Mouse (Mus musculus): ENCODE results near the gene Tmem242.
"Not testable (repeated sequence)": the region's sequence is repeated elsewhere in the genome, so short reads cannot be mapped to it uniquely, and the experiment has no call there.

The Tmem242 gene

DNA sequence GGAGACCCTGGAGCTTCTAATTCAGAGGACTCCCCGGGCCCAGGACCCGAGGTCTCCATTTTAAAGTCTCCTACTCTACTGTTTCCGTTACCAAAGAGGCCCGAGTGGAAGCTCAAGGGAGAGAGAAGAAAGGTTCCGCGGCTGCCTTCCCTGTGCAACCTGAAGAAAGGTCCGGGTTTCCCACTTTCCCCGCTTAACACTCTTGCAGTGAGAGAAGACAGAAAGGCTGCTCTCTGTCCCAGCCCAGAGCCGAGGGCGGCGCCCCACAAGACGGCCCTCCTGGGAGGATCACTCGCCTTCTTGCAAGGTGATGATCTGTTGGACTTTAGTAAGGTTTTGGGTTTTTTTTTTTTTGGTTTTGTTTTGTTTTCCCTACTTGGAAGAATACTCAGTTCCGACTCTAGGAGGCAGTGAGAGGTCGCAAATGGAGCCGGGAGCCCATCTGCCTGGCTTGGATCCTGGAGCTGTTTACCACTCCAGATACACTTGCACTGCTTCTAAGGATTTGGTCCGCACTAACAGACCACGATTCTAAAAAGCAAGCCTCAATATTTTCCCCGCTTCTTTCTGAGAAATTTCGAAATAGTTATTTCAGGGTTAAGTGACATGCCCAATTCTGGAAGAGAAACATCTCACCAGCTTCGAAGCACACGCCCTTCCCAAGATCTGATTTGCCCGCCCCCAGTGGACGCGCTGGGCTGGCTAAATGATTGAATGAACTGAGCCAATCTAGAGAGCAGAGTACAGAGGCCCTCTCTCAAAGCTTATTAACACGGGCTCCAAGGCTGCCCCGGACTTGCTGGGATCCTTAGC is at the start of gene Tmem242:
TSS of gene Tmem242 (minus strand) at position 101 of the 813 bp plus-strand sequence.
- peak; percentile 97 for DNase-seq (ENCODE audit: low spot score)

DNA sequence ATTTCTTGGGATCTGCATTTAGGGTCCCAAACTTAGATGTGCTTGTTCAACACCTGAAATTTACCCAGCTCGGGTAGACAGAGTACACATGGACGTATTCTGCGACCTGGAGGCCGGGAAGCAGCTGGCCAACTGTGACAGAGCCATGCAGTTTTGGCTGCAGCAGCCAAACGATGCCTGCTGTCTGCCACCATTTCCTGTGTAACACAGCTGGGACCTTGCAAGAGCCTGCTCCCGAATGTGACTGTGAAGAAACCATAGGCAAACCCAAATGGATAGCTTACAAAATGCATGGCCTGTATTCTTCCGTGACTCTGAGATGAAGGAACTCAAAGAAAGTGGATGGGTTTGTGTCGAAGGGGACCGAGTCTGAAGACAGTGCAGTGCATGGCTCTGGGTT is 48.1 kb upstream of the Tmem242 start:
- DNase-seq (ENCODE audit: low spot score) = no peak

DNA sequence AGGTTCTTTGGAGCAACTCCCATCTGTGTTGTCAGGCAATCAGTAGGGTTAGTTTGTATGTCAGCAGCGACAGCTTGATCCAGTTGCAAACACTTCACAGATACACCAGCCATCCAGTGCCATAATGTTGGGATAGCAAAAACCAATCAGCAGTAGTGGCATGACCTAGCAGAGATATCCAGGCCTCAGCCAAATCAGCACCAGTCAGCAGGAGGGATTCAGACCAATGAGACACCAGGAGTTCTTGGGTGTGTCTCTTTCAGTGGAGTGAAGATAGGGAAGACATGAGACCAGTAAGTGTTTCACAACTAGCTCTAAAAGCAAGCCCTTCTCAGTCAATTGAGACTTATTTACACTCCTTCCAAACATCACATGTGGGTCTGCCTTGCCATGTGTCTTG is 44.6 kb upstream of the Tmem242 start:
- no peak for DNase-seq (ENCODE audit: low spot score)

DNA sequence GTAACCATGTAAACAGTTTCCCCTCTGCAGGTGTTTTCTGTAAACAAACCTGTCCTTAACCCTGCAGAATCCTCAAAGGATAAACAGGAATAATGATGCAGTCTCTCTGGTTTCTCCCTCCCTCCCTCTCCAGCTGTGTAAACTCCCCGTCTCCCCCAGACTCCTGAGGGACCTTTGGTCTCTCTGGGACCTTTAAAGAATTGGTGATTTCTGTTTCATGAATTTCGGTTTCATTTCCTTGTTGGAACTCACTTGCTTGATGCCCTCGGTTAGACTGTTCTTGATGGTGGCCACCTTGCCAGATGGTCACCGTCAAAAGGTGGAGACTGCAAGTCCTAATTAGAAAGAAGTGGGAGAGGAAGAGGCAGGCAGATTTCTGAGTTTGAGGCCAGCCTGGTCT is 43.4 kb upstream of the Tmem242 start:
- no peak for DNase-seq (ENCODE audit: low spot score)

DNA sequence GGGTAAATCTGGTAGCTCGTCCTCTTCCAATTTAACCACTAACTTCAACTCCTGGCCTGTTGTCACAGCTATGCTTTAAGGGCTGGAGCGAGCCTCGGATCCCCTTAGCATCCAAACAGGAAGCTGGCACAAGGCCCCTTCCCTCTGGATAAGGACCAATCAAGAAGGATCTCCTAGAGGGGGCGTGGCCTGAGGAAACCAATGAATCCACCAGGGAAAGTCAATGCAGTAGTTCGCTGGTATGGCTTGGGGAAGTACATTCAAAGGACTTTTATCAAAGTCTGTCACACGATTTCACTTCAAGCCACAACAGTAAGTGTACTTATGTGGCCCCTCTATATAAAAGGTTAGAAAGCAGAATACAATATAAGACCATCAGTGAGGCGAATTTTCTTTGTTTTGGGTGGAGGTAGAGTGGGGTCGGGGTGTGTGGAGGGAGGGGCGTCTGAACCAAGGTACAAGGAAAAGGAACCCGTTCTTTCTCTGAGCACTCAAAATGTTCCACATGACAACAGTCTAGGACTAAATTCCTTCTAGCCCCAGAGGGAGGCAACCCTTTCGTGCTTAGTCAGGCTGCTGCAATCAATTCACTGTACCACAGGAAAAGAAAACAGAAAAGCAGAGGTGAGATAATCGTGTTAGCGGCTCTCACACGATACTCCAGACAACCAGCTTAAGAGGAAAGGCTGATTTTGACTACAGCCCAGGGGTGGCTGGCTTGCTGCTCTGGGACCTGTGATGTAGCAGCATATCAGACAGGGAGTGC is 36.1 kb upstream of the Tmem242 start:
- DNase-seq (ENCODE audit: low spot score) = no peak

DNA sequence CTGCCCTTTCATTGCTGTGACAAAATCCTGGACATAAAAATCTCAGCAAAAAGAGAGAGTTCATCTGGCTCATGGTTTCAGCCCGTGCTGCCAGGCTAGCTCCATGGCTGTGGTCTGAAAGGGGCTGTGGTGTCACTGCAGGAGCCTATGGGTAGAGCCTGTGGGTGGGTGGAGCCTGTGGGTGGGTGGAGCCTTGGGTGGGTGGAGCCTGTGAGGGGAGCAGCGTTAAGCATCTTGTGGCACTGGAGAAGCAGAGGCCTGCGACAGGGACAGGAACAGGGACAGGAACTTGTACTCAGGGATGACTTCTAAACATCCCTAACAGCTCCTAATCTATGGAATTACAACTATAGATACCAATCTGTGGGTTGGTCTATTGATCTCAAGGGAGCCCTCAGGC is 32.2 kb upstream of the Tmem242 start:
- no peak for DNase-seq (ENCODE audit: low spot score)

DNA sequence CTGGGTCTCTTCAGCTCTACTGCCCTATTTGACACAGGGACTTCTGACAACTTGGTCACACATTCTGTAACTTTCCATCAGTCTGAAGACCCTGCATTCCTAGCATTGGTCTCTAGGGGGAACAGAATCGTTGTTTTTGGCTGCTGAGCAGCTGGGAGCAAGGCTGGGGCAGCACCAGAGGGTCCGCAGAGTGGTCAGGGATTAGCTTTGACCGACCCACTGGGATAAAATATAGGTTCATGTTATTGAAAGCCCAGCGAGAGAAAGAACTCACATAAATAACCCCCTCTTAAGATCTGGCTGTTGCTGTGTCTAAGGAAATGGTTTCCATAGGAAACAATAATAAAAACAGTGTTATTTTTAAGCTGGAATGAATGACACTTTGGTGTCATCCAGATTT is 27.1 kb upstream of the Tmem242 start:
- DNase-seq (ENCODE audit: low spot score) = peak; percentile 3

DNA sequence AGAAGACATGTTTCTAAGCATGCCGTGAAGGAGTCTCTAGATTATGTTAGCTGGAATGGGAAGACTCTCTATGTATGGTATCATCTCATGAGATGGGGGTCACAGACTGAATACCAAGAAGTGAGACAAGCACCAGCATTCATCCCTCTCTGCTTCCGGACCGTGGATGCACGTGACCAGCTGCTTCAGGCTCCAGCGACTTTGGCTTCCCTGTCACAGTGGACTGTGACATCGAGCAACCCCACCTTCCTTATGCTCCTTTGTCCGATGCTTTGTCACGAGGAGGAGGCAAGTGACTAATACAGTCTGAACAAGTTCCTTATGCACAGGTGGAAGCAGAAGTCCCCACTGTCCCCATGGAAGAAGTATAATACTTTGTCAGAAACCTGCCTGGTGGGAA is 26.7 kb upstream of the Tmem242 start:
- DNase-seq (ENCODE audit: low spot score) = no peak

DNA sequence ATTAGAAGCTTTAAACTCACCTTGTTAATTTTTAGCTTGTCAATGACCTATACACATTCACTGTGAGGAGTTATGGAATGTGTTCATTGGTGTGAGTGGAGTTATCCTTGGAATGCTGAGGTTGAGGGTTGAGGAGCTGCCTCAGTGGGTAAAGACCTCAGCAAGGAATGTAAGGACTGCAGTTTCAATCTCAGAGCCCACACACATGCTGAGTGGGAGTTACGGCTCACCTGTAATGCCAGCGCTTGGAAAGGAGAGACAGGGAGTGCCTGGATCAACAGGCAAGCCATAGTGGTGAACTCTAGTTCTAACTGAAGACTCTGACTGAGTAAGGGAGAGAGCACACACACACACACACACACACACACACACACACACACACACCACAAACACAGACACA is 23.9 kb upstream of the Tmem242 start:
- no peak for DNase-seq (ENCODE audit: low spot score)

DNA sequence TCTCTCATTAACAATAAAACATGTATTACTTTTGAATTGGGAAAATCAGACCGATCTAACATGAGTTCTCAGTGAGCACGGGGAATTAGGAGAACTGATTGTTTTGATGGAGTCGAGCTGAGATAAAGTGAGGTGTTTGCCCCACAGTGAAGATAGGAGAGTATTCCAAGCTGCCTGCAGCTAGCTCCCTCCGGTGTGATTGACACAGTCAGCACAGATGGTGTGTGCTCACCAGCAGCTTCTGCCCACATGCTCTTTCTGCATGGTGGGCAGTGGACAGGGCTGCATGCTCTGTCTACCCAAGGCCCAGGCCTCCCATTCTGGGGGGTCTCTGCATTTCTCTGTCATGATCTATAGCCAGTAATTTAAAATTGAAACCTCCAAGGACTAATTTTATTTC is 13.6 kb upstream of the Tmem242 start:
- no peak for DNase-seq (ENCODE audit: low spot score)

DNA sequence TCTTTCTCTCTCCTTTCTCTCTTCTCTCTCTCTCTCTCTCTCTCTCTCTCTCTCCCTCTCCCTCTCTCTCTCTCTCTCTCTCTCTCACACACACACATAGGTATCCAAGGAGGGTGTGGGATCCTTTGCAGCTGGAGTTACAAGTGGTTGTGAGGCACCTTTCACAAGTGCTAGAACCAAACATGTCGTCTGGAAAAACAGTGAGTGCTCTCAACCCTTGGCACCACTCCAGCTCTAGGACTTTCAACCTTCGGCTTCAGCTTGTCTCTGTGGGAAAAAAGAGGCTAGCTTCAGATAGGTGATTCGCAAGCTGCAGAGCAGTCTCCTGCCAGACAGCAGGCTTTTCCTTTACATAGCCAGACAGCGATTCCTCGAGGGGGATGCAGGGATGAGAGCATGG is 3.7 kb upstream of the Tmem242 start:
- no peak for DNase-seq (ENCODE audit: low spot score)

DNA sequence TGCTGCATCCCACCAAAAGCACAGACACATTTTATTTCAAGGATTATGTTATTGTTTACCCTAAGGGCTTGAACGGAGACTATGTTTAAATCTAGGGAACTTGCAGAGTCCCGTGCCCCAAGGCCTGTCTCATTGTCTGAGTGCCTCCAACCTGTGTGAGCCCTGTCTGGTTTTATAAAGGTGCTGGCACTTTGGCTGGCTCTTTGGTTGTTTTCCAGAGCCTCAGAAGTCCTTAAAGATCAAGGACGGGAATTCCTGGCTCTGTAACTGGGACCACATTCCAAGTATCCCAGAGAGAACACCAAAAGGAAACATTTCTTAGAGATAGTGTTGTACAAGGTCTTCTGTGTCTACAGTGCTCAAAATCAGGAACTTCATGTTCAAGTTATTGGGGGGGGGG is 3.2 kb upstream of the Tmem242 start:
- no peak for DNase-seq (ENCODE audit: low spot score)

DNA sequence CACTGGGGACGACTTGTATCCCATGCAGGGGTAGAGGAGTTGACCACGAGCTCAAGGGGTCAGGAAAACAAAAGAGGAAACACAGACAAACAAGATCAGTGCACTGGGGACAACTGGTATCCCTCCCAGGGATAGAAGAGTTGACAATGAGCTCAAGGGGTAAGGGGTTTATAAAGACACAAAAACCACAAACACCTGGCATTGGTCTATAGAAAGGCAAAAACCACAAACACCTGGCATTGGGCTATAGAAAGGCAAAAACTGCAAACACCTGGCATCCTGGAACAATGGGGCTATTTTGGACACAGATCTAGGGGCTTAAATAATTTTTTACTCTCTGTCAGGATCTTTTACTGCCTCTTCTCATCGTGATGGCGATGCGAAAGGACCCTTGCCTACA is 2.3 kb upstream of the Tmem242 start:
- DNase-seq (ENCODE audit: low spot score) = not testable (repeated sequence)

DNA sequence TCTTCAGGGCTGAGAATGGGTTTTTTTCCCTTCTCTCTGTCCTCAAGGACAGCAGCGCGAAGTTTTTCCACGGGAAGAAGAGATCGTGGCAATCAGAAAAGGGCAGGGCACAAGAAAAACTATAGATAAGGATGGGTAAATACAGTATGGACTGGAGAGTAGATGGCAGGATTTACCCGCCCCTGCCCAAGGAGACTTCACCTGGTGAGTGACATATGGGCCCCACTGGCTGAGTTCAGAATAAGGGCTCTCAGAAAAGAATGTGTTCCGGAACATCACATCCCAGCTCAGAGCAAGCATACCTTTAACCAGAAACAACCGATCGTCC is 264 bp downstream of the Tmem242 start:
- no peak for DNase-seq (ENCODE audit: low spot score)

DNA sequence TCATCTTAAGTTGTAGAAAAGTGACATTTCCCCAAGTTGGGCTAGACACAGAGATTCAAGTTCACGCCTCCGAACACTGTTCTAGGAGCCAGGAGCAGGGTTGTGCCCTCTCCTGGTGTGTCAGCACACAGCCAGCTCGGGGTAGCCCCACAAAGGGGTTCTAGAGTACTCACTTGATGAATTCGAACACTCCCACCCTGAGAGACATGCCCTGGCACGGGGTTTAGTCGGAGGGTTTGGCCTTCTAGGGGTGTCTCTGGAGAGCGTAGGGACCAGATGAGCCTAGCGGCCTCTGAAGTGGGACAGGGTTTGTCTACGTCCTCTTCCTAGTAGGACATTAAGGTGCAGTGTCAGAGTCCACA is 10.3 kb downstream of the Tmem242 start:
- DNase-seq (ENCODE audit: low spot score) = no peak

DNA sequence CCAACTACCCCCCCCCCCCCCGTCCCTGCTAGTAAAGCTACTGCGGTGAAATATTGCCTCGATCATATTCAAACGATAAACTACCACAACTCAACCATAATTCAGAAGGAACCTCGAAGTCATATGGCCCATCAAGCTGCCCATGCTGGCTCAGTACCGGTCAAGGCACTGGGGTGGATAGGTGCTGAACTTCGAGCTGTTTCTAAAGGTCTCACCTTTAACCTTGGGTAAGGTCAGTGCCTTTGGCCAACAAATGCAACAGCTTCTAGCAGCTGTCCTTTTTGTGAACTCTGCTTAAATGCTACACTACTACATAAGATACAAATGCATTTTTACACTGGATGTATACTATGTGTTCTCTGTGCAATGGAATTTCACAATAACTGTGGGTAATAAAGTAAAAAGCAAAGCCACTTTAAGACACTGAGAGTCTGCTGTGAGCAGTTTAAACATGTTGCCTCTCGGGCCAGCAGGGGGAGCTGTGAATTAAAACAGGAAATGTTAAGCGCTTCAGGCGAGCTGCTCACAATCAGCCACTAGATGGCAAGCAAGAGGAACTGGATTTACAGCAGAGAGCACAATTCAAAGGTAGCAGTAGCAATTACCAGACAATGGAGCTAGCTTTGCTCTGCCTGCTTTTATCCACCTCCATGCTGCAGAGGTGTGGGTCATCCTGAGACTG is 10.8 kb downstream of the Tmem242 start:
- DNase-seq (ENCODE audit: low spot score) = peak; percentile 97

DNA sequence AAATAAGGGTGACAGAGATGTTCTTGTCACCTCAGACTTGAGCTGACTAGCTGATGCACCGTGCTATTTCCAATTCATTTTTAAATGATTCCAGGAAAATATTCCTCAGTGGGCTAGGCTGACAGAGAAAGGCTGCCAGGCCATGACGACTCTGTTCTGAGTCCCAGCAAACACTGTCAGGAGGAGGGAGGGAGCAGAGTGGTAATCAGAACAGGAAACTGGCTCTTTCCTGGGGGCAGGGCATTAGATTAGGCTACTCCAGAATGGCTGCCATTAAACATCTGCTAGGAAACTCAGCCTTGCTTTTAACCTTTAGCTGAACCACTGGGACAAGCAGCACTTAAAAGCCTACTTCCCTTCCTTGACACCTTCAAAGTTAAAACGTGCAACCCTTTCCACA is 14.9 kb downstream of the Tmem242 start:
- DNase-seq (ENCODE audit: low spot score) = no peak

DNA sequence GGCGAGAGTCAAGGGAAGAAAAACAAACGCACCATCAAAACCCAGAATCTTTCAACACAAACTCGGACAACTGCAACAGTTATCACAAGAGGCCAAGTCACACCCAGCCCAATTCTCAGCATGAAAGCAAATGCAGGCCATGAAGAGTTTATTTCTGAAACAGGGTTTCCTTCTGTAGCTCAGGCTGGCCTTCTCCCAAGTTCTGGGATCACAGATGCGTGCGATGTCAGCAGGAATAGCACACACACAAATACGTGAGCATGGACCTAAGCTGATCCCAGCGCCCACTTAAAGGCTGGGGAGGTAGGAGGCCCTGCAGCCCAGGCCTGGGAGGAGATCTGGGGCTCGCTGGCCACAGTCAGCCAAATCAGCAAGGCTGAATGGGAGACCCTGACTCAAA is 15.9 kb downstream of the Tmem242 start:
- DNase-seq (ENCODE audit: low spot score) = no peak

DNA sequence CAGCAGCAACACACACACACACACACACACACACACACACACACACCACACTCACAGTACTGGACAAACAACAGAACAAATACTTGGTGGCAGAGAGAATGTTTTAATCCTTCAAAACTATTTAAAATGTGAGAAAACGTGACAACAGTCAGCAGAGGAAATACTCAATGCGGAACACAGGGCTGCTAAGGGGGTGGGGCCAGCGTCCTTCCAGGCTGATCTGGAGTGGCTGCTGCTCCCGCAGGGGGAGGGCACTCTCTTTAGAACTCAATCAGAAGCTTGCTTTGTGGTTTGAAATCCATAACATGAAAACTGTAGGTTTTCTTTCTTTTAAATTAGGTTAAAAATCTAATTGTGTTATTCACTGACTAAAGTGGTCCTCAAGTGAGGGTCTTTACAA is 18.2 kb downstream of the Tmem242 start:
- DNase-seq (ENCODE audit: low spot score) = no peak

DNA sequence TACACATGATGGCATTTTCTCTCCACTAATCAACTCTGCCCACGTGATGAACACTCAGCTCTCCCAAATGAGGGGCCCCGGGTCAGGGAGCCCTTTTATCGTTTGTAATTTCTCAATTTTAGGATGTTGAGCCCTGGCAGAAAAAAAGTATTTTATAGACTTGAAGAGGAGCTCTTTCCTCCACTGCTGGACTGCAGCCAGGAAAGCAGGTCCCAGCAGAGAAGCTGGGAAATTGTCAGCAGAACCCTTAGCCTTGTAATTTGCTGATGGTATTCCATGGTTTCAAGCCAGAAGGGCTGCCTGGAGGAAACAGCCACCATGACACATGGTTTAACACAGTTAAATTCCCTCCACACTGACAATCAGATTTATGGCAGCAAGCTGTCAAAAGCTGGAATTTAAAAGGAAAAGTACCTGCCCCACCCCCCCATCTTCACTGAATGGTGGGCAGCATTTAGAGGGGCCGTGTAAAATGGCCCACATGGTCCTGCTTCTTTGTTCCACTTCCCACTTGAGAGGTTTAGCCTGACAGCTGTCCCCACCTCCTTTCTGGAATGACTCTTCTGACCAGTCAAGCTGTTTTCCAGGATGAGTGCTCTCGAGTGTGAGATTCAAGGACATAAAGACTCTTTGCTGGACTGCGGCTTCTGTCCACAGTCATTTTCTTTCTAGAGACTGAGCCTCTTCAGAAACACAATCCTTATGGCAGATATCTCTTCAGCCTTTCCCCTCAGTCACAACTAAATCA is 20.1 kb downstream of the Tmem242 start:
- no peak for DNase-seq (ENCODE audit: low spot score)

DNA sequence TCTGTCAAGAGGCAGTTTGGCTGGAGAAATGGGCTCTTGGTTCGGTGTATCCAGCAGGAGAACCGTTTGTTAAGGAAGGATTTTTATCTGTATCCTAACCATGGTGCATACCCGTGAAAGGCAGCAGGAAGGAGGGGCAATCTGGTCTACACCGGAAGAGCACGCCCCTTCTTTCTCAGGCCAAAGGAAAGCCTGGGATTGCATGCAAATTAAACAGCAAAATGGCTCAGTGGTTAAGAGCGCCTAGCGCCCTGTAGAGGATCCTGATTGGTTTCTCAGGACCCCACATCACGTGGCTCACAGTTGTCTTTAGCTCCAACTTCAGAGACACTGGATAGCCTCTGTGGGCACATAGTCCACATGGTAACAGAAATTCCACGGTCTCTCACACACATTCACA is 21.0 kb downstream of the Tmem242 start:
- DNase-seq (ENCODE audit: low spot score) = no peak

DNA sequence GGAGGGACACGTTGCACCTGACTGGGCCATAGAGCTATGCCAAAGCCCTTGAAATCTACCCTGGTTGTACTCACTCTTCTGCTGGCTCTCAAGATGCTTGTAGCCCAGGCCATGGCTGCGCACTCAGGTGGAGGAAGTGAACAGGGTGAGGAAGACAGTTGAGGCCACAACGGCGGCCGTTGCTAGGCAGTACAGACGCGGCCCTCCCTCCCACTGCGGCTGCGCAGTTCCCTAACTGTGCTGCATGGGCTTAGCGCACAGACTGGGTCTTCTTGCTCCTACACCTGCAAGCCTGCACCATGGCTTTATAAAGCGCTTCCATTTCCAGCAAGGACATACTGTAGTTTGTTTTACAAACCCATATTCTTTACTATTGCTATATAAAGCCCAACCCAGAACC is 21.5 kb downstream of the Tmem242 start, which contains the start of gene Ldhal6b:
TSS of gene Ldhal6b (minus strand) at position 223 of the 400 bp plus-strand sequence.
- no peak for DNase-seq (ENCODE audit: low spot score)
